Mouse (Mus musculus): ENCODE measurements around the gene Mlx.

DNA sequence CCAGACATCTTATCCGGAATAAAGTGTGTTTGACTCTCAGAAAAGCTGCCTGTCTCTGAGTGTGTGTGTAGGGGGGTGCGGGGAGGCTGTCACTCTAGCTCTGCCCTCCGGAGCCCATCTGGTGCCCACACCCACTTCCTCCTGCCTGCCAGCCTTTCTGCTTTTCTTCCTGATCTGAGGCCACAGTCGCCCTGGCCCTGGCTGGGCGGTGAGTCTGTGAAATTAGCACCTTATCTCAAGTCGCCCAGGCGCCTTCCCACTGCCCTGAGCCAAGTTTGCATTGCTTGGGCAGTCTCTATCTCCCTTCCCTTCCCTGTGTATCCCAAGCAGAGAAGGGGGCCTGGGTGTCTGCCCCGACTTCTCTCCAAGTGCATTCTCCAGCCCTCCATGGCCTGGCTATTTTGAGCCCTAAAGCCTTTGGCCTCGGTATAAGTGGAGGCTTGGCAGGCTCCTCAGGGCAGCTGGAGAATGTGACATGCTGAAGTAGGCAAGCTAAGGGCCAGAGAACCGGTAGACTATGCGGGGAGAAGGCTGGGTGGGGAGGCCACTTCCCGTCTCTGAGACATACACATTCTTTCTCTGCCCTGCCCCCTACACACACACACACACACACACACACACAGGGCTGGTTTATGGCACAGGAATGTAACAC lies 23.3 kb upstream of the Mlx start:
- TF ChIP-seq TAL1 (IDR thresholded peaks at IDR 0.05; ENCODE audit: low read length) (peak; percentile 93), GATA1 (IDR thresholded peaks at IDR 0.05; ENCODE audit: low read length) (peak; percentile 81)
